Mouse (Mus musculus): ENCODE measurements around the gene Gjd3.

Gene Gjd3

DNA sequence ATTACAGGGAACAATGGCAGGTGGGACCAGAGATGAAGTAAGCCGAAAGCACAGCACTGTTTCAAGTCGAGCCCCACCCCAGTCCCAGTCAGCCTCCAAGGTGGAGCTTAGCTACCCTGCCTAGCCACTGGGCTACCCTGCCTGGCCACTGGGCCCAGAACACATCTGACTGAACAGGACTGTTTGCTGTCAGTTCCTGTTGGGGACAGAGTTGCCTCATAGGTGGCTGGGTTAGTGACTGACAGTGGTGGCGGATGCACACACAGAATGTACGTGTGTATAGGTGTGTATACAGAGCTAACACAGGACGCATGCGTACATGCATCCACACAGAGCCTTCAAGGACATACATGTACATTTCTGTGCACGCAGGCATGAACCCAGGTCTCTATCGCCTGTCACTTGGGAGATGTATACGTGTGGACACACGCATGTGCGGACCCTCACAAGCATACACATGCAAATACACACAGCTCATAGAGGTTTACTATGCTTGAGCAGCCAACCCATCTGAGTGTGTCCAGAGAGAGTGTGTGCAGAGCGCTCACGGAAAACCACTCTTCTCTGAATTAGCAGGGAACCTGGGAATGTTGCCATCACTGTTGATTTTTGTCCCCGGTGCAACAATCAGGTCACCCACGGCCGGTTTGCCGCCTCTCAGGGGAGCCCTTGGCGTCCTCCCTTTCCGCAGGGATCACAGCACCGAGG is 1.4 kb downstream of the Gjd3 start:
- no peak for DNase-seq (ENCODE audit: low read depth)

DNA sequence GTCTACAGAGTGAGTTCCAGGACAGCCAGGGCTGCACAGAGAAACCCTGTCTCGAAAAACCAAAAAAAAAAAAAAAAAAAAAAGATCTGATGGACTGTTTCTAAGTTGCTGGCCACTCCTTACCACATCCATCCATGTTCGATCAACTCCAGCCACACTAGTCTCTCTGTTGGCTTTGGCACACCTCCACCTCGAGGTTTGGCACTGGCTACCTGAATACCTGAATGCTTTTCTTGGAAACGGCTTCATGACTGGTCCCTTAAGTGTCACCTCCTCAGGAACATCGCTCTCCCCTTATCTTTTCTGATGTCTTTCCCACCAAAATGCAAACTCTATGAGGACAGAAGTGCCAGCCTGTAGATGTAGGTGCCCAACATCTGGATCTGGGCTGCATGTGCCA is 3.5 kb downstream of the Gjd3 start:
- DNase-seq (ENCODE audit: low read depth): no peak

DNA sequence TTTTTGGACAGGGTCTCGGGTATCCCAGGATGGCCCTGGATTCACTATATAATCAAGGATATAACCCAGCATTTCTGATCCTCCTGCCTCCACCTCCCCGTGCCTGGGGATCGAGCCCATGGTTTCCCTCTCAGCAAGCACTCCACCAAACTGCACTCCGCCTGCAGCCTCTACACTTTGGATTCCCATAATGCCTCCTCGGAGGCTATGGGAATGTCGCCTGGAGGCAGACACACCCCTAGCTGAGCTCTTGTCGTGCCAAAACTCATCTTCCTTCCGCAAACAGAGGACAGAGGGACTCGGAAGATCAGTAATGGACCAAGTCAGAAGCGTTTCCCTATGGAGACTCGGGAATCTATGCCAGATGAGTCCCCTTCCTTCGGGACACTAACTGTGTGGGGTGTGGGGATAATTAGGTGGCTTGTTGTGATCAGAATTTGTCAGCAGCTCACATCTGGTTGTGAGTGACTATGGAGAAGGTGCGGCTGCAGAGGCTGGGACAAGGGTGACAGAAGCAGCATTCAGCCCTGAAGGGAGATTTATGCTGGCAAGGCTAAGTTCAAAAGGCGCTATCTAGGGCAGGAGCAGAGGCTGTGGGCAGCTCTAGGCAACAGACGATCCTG is 4.2 kb downstream of the Gjd3 start:
- DNase-seq (ENCODE audit: low read depth): no peak

DNA sequence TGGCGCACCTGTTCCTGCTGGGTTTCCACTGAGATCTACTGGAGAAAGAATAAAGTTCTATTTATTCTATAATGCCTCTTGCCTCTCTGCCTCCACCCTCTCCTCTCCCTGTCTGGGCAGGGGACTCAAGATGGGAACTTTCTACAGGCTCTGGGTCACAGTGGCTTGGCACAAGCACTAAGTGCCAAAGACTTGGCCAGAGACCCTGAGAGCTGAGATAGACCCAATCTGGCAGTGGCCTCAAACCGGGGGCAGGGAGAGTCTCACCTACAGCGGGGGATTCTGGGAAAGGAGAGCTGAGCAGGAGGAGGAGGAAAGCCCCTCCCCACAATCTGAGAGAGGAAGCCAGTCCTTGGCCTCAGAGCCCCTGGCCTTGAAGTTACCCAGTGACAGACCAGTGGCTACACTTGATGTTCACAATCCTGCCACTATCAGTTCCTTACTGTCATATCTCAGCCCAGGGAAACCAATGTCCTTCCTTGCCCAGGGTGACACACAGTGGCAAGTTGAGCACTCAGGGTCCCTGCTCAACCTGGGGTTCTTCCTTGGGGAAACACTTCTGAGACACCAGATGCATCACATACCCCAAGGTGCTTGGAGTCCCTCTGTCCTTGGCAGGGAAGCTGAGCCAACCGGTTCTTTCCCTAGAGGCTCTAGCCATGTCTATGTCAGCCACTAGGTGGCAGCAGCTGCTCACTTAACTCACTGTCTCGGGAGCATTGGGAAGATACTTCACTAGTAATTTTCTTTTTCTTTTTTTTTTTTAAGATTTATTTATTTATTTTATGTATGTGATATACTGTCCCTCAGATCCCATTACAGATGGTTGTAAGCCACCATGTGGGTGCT is 7.7 kb downstream of the Gjd3 start:
- peak; percentile 86 for DNase-seq (ENCODE audit: low read depth)

DNA sequence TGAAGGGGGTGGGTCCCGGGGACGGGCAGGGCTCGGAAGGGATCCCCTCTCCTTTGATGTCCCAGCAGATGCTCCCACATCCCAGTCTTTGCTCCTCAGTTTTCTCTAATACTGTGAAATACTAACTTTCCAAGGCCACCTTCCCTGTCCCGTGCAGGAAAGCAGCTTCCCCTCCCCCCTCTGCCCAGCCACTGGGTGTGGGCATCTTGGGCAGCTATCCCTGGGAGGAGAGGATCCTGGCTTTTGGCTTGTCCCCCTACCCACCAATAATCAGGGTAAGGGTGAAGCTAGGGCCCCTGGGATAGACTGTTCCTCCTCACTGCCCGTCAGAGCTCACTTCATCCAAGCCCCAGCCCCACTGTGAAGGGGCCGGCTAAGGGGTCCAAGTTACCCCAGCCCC is 8.6 kb downstream of the Gjd3 start:
- DNase-seq (ENCODE audit: low read depth): no peak

DNA sequence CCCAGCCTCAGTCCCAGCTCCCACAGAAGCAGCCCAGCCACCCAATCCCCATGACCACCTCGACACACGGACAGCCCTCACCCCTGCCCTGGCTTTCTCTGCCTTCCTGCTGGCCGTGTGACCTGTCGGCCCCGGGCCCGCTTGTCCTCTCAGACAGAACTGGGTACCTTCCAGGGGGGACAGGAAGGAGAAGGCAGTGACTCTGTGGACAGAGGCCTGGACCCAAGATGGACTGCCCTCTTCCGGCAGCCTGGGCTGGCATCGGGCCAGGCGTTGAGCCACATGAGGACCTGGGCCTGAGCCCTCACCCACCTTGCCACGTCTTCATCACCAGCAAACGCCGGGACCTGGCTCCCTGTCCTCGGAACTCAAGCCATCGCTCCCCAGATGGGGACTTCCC is 9.2 kb downstream of the Gjd3 start:
- no peak for DNase-seq (ENCODE audit: low read depth)

DNA sequence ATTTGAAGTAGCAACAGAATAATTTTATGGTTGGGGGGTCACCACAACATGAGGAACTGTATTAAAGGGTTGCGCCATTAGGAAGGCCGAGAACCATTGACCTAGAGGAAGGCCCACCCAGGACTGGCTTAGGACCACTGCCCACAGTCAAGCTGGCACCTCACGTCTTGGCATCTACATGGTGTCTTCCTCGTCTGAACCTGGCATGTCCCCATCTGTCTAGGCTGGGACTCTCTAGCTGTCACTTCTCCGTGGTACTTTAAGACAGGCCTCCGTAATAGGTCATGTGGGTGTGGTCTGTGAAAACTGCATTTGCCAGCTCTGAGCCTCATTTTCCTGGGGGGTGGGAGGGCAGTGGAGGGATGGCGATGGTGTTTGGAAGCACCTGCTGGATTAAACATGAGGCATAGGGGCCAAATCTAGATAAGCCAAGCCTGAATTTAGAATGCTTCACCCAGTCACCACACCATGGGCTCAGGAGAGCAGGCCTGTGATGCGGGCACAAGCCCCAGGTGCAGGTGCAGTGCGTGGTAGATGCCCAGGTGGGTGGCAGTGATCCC is 9.9 kb downstream of the Gjd3 start:
- DNase-seq (ENCODE audit: low read depth): peak; percentile 20

DNA sequence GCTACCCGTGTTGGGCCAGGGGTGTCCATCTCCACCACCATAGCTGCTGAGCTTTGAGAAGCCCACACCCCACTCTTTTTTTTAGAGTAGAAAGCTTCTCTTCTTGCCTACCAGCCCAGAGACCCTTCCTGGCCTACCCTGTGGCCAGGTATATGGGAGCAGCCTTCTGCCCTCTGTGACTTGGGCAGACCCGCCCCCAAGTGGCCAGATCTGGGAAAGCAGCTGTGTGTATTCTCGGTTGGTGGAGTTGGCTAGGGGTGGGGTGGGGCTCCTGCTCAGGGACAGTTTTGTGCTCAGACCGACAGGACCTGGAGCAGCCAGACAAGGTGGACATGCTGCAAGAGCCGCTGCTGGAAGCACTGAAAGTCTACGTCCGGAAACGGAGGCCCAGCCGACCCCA is 10.6 kb downstream of the Gjd3 start:
- DNase-seq (ENCODE audit: low read depth): peak; percentile 90

DNA sequence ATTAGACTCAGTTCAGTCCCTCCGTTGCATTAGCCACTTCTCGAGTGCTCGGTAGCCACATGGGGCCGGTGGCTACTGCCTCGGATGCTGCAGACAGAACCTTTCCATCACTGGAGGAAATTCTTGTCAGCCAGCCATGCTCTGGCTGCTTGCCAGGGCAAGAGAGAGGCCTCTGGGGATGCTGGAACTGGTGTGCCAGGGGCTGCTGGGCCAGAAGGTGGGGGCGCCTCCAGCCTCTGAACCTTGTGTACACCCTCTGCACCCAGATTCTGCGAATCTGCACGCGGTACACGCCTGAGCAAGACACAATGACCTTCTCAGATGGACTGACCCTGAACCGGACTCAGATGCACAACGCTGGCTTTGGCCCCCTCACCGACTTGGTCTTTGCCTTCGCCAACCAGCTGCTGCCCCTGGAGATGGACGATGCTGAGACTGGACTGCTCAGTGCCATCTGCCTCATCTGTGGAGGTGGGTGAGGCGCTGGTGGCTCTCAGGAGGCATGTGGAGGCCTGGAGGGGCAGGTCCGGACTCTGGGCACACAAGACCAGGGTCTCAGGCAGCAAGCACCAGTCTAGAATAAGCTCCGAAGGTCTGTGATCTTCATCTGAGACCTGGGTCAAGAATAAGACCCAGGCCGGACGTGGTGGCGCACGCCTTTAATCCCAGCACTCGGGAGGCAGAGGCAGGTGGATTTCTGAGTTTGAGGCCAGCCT is 11.3 kb downstream of the Gjd3 start:
- peak; percentile 21 for DNase-seq (ENCODE audit: low read depth)

DNA sequence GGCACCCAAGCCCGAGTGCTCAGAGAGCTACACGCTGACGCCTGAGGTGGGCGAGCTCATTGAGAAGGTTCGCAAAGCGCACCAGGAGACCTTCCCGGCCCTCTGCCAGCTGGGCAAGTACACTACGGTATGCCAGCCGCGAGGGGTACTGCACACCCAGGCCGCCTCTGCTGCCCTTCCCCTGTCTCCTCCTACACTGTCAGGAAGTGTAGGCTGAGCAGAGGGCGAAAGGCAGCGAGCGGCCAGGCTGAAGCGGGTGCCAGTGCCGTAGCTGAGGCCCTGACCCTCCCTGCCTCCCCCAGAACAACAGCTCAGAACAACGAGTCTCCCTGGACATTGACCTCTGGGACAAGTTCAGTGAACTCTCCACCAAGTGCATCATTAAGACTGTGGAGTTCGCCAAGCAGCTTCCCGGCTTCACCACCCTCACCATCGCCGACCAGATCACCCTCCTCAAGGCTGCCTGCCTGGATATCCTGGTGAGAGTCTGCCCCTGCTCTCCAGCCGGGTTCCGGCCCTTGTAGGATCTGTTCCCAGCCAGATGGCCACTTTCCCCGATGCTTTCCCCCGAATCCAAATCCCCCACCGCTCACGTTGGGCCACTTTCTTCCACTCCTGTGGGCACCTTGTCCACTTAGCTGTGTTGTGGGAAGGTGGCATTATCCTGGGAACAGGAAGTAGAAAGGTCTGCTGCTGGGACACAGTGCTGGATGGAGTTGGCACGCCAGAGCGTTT is 12.5 kb downstream of the Gjd3 start:
- no peak for DNase-seq (ENCODE audit: low read depth)

DNA sequence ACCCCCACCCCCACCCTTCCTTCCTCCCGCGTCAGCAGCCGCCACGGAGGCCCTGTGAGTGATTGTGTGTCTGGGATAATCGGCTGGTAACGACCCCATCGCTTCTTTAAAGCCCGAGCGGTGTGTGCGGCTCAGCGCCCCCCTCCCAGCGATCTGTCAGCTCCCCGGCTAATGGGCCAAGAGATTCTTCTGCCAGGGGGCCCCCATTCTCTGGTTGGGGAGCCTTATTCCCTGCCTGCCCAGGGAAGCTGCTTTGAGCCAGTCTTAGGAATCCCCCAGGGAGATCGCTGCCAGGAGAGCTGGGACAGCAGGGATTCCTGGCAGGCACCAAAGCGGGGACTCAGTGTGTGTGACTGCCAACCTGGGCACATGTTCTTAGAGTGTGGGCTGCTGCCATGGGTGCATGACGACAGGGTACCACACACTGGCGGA is 13.3 kb downstream of the Gjd3 start:
- no peak for DNase-seq (ENCODE audit: low read depth)

DNA sequence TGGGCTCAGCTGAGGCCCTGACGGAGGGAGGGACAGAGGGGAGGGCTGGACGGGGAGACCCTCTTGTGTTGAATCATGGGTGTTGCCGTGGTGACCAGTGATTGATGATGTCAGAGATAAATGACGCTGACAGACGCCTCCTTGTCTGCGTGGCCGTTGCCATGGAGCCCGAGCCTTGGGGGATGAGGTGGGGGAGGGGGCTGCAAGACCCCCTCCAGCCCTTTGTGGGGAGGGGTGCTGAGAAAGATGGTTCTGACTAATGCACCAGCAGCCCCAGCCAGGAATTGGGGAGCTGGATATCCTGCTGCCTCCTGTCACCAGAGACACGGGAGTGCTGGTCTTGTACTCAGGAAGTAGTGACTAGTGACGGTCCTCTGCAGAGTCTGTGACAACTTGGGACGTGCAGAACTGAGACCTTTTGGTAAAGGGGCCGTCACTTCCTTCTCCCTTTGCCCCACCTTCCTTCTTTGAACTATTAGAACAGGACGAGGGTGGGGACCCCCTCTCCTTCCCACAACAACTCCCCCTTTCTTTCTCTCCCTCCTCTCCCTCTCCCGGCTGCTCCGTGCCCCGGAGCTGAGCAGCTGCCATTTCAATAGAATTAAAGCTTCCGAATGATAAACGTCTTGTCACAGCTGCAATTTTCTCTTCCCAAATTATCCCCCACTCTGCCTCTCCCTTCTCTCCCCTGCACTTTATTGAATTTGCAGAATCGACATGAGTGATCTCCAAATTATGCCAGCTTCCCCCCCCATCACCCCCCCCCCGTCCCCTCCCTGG is 13.9 kb downstream of the Gjd3 start:
- peak; percentile 41 for DNase-seq (ENCODE audit: low read depth)

DNA sequence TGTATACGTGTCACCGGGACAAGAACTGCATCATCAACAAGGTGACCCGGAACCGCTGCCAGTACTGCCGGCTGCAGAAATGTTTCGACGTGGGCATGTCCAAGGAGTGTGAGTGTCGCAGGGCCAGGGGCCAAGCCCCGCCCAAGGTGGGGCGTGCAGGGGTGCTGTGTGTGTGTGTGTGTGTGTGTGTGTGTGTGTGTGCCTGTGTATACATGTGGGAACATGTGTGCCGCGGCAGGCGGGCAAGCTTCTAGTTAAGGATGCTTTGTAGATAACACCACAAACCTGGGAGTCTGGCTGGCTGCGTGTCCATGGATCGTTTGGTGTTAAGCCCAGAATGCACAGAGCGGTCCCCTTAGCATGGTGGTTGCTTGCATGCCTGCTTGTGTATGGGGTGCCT is 14.7 kb downstream of the Gjd3 start:
- DNase-seq (ENCODE audit: low read depth): no peak

DNA sequence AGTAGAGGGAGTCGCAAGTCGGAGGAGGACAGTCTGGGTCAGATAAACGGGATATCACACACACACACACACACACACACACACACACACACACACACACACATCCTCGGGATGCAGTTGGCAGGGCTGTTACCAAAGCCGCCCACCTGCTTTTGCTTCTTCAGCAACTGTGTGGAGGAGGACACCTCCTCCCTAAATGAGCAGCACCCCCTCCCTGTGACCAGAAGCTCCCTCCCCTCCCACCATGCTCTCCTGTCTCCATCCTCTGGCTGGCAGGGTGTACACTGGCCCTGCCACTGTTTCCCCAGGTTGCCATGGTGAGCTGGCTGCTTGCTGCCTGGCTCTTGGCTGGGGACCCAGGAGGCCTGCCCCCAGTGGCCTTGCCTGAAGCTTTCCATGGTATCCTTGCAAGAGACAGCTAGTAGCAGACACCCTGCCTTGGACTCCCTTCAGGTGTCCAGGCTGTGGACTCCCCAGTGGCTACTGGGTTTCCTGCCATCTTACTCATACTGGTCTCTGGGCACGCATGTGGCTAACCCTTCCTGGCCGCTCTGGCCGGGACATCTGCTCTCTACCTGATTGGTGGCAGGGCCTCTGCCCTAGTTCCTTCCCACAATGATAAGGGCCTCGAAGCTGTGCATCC is 16.2 kb downstream of the Gjd3 start:
- DNase-seq (ENCODE audit: low read depth): no peak

DNA sequence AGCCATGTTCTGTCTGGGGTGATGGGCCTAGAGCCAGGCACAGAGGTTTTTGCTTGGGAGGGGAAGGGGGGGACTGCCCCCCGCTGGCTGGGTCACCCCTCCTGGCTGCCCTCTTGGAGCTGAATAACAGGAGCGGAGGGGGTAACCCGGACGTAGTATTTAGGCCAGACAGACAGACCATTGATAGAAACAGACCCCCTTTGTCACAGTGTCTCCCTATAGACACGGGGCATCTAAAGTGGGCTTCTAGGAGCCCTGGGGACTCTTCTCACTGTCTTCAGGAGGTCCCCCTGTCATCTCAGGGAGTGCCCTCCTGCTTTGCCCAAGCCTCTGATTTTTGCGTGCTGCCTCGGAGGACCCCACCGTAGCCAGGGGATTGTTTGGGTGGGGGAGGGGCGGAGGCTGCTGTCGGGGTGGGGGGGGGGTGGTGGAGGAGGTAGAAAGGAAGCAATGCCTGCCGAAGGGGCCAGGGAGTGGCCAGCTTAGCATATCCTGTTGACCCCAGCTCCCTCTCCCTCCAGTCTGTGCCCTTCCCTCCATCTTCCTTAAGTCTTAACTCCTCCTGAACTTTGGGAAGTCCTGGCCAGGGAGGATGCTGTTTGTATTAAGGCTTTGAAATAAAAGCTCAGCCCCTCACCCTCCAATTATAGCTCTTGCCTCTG is 17.3 kb downstream of the Gjd3 start:
- no peak for DNase-seq (ENCODE audit: low read depth)

DNA sequence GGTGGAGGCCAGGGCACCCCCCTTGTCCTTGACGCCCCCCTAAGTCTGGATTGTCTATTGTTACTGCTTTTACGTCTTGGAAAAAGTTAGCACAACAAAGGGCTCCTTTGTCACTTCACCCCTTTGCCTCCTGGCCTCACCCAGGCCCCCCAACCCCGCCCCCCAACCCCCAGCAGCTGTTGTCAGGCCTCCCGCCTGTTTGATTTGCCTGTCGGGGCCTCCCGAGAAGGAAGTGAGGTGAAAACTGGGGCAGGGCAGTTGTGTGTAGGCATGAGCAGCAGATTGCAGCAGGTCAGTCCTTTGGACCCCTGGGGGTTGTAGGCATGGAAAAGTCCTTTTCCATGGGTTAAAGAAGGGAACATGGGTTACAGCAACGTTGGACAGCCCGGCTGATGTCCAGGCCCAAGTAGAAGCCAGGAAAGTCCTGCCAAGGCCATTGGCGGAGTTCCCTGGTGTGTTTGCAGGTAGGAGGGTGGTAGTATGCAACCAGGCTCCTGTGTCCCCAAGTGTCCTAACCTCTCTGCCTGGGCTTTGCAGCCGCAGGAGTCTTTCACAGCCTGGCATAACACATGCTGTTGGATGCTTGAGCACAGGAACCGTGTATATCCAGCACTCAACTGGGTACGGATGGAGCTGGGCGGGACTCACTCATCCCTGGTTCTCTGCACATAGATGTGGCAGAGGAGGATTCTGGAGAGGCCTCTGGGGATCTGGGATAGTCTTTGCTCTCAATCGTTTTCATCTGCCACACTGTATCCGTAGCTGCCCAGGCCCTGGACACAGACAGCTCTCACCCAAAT is 18.0 kb downstream of the Gjd3 start:
- no peak for DNase-seq (ENCODE audit: low read depth)

DNA sequence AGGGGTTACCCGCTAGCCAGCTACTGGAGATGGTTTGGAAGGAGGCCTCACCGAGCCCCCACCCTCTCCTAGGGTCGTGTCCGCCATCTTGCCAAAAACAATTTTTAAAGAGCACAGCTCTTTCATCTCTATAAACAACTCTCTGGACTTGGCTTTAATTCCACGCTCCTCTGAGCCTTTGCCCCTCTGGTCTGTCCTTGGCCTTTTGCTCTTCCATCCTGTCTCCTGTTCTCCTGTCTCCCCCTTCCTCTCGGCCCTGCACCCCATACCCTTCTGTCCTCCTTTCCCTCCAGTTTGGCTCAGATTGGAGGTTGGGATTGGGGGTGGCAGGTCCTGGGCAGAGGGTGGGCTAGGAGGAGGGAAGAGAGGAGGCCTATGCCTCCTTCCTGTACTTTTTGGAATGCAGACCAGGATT is 18.6 kb downstream of the Gjd3 start:
- DNase-seq (ENCODE audit: low read depth): no peak

DNA sequence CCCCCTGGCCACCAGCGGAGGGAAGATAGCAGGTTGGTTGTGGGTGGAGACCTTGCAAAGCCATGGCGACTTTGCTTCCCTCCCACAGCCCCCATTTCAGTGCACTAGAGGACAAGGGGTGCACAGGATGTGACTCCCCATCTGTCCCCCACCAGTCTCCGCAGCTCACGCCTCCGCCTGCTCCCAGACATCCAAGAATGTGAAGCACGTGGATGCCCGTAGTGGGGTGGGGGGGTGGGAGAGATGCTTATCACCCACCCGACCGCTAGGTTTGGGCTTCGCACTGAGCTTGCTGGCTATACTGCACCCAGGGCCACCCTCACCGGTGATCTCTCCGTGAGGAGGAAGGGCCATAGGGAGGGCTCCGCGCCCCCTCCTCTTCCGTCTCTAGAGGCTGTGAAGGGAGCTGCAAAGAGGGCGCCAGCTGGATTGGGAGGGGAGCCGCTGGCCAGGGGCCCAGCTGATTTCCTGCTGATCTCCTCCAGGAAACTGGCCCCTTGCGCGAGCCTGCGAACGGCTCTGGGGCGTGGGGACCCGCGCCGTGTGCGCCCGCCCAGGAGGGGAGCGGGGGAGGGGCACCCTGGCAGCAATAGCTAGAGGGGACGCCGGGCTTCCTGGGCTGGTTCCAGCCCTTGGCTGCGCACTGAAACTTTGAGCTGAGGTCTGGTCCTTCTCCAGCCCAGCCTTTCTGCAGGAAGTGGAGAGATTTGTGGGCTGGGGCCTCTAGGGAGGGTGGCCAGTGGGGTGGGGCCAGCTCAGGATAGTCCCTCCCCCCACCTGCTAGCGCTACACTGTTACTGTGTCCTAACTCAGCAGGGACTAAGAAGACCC is 19.4 kb downstream of the Gjd3 start:
- DNase-seq (ENCODE audit: low read depth): peak; percentile 83

Measured in induced T-regulatory cell, adult 2 months (primary cell).